Mouse (Mus musculus) heart, embryonic 14.5 days (tissue): ENCODE measurements around the gene Myh10. TPM values are rescaled to one million over a fixed set of nuclear protein-coding genes. Genes with fewer than 3 reads are reported as not detected.
A peak's percentile ranks its signal among the peaks of the same experiment; 100 is the strongest.

Source experiments
- ATAC-seq: fragments of 200-750 bp; cut with Nextera tagmentation; 2 replicates; pipeline ENCODE4 v1.8.0; 2017; ENCODE audit warnings: low read depth, moderate TSS enrichment; ENCODE audit not compliant: insufficient number of reproducible peaks, insufficient read depth, low FRiP score
- H3K27ac ChIP-seq, 2 experiments: fragments of 200-500 bp in 1 of 2; fragments of 300-500 bp in 1 of 2; sonication (generic) in 1 of 2; replicated peaks in 1 of 2; 2 replicates each; pipeline ENCODE4 v1.5.1; 2012 to 2014; ENCODE audit warnings: low read depth in 2 of 2, low read length in 2 of 2, control low read depth in 1 of 2, mild to moderate bottlenecking in 1 of 2, mixed read lengths in 1 of 2; ENCODE audit not compliant: control insufficient read depth in 1 of 2, insufficient read depth in 1 of 2
- H3K27me3 ChIP-seq: fragments of 300-500 bp; sonication (generic); 2 replicates; pipeline ENCODE4 v1.6.1; 2014; ENCODE audit warnings: mild to moderate bottlenecking, low read length, control low read depth; ENCODE audit not compliant: control insufficient read depth, insufficient read depth
- H3K36me3 ChIP-seq: fragments of 300-500 bp; sonication (generic); 2 replicates; pipeline ENCODE4 v1.6.1; 2014; ENCODE audit warnings: mild to moderate bottlenecking, control low read depth, low read length, mixed read lengths; ENCODE audit not compliant: control insufficient read depth, insufficient read depth
- H3K4me1 ChIP-seq, 2 experiments: fragments of 200-500 bp in 1 of 2; fragments of 300-500 bp in 1 of 2; sonication (generic) in 1 of 2; 2 replicates each; pipeline ENCODE4 v1.6.1; 2012 to 2014; ENCODE audit warnings: low read length in 2 of 2, control low read depth in 1 of 2, mixed read lengths in 1 of 2; ENCODE audit not compliant: control insufficient read depth in 2 of 2, insufficient read depth in 2 of 2
- H3K4me2 ChIP-seq: fragments of 300-500 bp; sonication (generic); 2 replicates; pipeline ENCODE4 v1.6.1; 2014; ENCODE audit warnings: mild to moderate bottlenecking, low read length
- H3K4me3 ChIP-seq, 2 experiments: fragments of 200-500 bp in 1 of 2; fragments of 300-500 bp in 1 of 2; sonication (generic) in 1 of 2; 2 replicates each; pipeline ENCODE4 v1.5.1; 2012 to 2014; ENCODE audit warnings: low read length in 2 of 2, mild to moderate bottlenecking in 2 of 2, control low read depth in 1 of 2, low read depth in 1 of 2, moderate library complexity in 1 of 2; ENCODE audit not compliant: control insufficient read depth in 1 of 2, insufficient read depth in 1 of 2
- H3K9ac ChIP-seq: fragments of 300-500 bp; sonication (generic); 2 replicates; pipeline ENCODE4 v1.6.1; 2014; ENCODE audit warnings: mild to moderate bottlenecking, low read length
- H3K9me3 ChIP-seq: fragments of 300-500 bp; sonication (generic); 2 replicates; pipeline ENCODE4 v1.6.1; 2016; ENCODE audit warnings: low read length, control low read depth; ENCODE audit not compliant: control insufficient read depth
- WGBS: fragments of 180-500 bp; shearing (Covaris S2); extraction: QIAGEN DNeasy Blood & Tissue Kit; methylation state at CpG from one replicate; pipeline ENCODE4 v1.1.7; 2014; 5-methylcytosine and 5-hydroxymethylcytosine counted together
- polyA plus RNA-seq: library from polyadenylated mRNA; unstranded; fragments of >200 nt; fragmentation: Nextera tagmentation; extraction: Ambion mirVana; gene quantifications from 2 replicates; pipeline ENCODE4 v1.2.1, GENCODE M21; 2014

Myh10 gene
- polyA plus RNA-seq, 1 experiment from 2014 or later: 122 TPM

- Histone ChIP-seq H3K4me3 (no peak overlapping the region), H3K4me2 (no peak overlapping the region), H3K9me3 (no peaks in the 10 kb centered on the region), H3K27ac (no peak overlapping the region), H3K36me3 (no peaks in the 10 kb centered on the region), H3K4me1 (peaks cover 7 to 10% of the 10 kb centered on the region in 2 experiments), H3K9ac (no peak overlapping the region), H3K27me3 (no peaks in the 10 kb centered on the region)
- no peak for ATAC-seq
- 73% methylated on average over 3 of the region's 3 CpGs for WGBS
Observed at GRCm38 (mm10) chr11:68681254-68681839, 10.0 kb upstream of the Myh10 start.

- H3K9ac ChIP-seq: no peak overlapping the region
- H3K36me3 ChIP-seq: no peaks in the 10 kb centered on the region
- H3K9me3 ChIP-seq: no peaks in the 10 kb centered on the region
- H3K27me3 ChIP-seq: no peaks in the 10 kb centered on the region
- H3K4me3 ChIP-seq: no peak overlapping the region
- no peak overlapping the region for H3K4me2 ChIP-seq
- no peak overlapping the region for H3K27ac ChIP-seq
- WGBS: 68% methylated on average over 8 of the region's 8 CpGs
- ATAC-seq: peak; percentile 33; the same call in 1 of the 2 replicates
- H3K4me1 ChIP-seq: peaks cover 4% of the 10 kb centered on the region in 2 experiments; a peak in 3 of 4 replicates
Observed at GRCm38 (mm10) chr11:68682136-68682806, 9.1 kb upstream of the Myh10 start.

GRCm38 (mm10) chr11:68686001-68686400, 5.4 kb upstream of the Myh10 start:
- Histone ChIP-seq H3K27me3 (no peaks in the 10 kb centered on the region), H3K4me3 (no peak overlapping the region), H3K27ac (no peak overlapping the region; a peak in 1 of 4 replicates), H3K9me3 (no peaks in the 10 kb centered on the region), H3K36me3 (no peaks in the 10 kb centered on the region), H3K9ac (no peak overlapping the region), H3K4me2 (no peak overlapping the region), H3K4me1 (peaks cover 9 to 13% of the 10 kb centered on the region in 2 experiments)
- WGBS: 65% methylated on average over 5 of the region's 5 CpGs
- ATAC-seq: no peak

- H3K4me2 ChIP-seq: no peak overlapping the region
- H3K36me3 ChIP-seq: no peaks in the 10 kb centered on the region
- no peak for ATAC-seq
- H3K27me3 ChIP-seq: no peaks in the 10 kb centered on the region
- peaks cover 9 to 16% of the 10 kb centered on the region in 2 experiments for H3K4me1 ChIP-seq
- no peaks in the 10 kb centered on the region for H3K9me3 ChIP-seq
- H3K9ac ChIP-seq: no peak overlapping the region
- H3K4me3 ChIP-seq: no peak overlapping the region
- WGBS: 70% methylated on average over 1 of the region's 1 CpGs
- no peak overlapping the region for H3K27ac ChIP-seq
Observed at GRCm38 (mm10) chr11:68689304-68689703, 2.1 kb upstream of the Myh10 start.

GRCm38 (mm10) chr11:68690465-68690864, 894 bp upstream of the Myh10 start:
- no peak for ATAC-seq
- H3K9ac ChIP-seq: no peak overlapping the region
- peak overlapping the region; percentile 19 to 57 for H3K27ac ChIP-seq
- H3K27me3 ChIP-seq: no peaks in the 10 kb centered on the region
- peak overlapping the region; percentile 33; the same call in 1 of the 2 replicates for H3K4me2 ChIP-seq
- WGBS: 28% methylated on average over 5 of the region's 5 CpGs
- peaks cover 12 to 24% of the 10 kb centered on the region in 2 experiments for H3K4me1 ChIP-seq
- H3K36me3 ChIP-seq: no peaks in the 10 kb centered on the region
- H3K9me3 ChIP-seq: no peaks in the 10 kb centered on the region
- no peak overlapping the region for H3K4me3 ChIP-seq

GRCm38 (mm10) chr11:68692010-68692692, 792 bp downstream of the Myh10 start:
- peak; percentile 2; the same call in 1 of the 2 replicates for ATAC-seq
- Histone ChIP-seq H3K4me3 (peak overlapping the region; percentile 89 to 97), H3K4me1 (peaks cover 8 to 24% of the 10 kb centered on the region in 2 experiments), H3K9me3 (no peaks in the 10 kb centered on the region), H3K36me3 (no peaks in the 10 kb centered on the region), H3K9ac (peak overlapping the region; percentile 99), H3K4me2 (peak overlapping the region; percentile 88), H3K27me3 (no peaks in the 10 kb centered on the region), H3K27ac (peak overlapping the region; percentile 94 to 99)
- under 1% methylated on average over 34 of the region's 34 CpGs for WGBS

GRCm38 (mm10) chr11:68692693-68693446, 1.5 kb downstream of the Myh10 start:
- H3K9me3 ChIP-seq: no peaks in the 10 kb centered on the region
- H3K36me3 ChIP-seq: 0 out of 2 replicates have a peak, but pooled peaks cover 4% of the 10 kb centered on the region
- H3K9ac ChIP-seq: peak overlapping the region; percentile 99
- no peaks in the 10 kb centered on the region for H3K27me3 ChIP-seq
- ATAC-seq: no peak
- H3K4me1 ChIP-seq: peaks cover 8 to 24% of the 10 kb centered on the region in 2 experiments
- under 1% methylated on average over 43 of the region's 43 CpGs for WGBS
- H3K4me2 ChIP-seq: peak overlapping the region; percentile 88
- H3K27ac ChIP-seq: peak overlapping the region; percentile 94 to 99
- peak overlapping the region; percentile 89 to 97 for H3K4me3 ChIP-seq
